Mouse (Mus musculus) CD4-positive naive resting alpha-beta T cell, adult 76 days (primary cell): ENCODE results near the gene Olfr119. TPM values are rescaled to one million over a fixed set of nuclear protein-coding genes. Genes with fewer than 3 reads are reported as not detected.

Experiments used
- total RNA-seq: library from RNA; stranded (reverse); gene quantifications from one replicate; pipeline ENCODE4 v1.2.4, GENCODE M21; 2023

Olfr119 gene
- not detected for total RNA-seq

DNA sequence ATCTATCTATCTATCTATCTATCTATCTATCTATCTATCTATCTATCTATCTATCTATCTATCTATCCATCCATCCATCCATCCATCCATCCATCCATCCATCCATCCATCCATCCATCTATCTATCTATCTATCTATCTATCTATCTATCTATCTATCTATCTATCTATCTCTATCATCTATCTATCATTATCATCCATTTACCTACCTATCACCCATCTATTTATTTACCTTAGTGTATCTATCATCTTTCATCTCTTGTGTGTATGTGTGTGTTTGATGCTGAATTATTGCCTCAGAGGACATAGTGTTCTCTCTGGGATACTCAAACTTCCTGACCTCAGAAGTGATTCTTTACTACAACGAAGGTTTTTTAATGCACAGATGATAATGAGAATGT lies at the start of gene Olfr119:
Olfr119 (plus strand) TSS at position 301 of the 400 bp plus-strand sequence.

DNA sequence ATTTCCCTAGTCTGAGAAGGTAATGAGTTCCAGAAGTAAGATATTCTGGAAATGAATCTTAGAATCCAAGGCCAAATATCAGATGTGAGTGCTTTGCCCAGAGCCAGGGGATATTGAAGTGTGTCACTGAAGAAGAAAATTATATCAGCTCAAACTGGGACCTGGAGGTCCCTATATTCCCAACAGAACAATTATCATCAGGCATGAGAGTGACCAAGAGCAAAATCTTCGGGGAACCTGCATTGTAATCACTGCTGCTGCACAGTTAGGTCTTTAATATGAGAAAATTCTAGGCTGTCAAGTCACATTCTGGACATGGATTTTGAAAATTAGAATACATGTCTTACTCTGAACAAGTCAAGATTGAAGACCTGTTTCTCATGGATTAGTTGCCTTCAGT lies 32.7 kb upstream of the Olfr119 start, which contains the start of gene Olfr117:
Olfr117 (minus strand) TSS at position 101 of the 400 bp plus-strand sequence.

DNA sequence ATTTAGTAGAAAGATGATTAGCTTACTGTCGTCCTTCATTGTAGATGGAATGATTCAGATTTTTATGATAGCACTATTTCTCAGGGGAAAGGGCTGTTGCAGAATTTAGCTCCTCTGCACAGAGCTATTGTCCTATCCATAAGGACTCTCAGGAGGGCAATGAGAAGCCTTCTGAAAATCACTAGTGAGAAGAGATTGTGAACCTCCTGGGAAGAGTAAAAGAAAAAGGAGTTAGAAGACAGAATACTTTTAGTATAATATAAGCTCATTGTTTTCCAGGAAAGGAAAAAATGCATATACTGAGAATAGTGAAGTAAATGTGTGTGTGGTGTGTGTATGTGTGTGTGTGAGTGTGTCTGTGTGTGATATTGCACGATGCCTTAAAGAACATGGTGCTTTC lies 29.7 kb upstream of the Olfr119 start, which contains the start of gene Olfr118:
Olfr118 (plus strand) TSS at position 301 of the 400 bp plus-strand sequence.

DNA sequence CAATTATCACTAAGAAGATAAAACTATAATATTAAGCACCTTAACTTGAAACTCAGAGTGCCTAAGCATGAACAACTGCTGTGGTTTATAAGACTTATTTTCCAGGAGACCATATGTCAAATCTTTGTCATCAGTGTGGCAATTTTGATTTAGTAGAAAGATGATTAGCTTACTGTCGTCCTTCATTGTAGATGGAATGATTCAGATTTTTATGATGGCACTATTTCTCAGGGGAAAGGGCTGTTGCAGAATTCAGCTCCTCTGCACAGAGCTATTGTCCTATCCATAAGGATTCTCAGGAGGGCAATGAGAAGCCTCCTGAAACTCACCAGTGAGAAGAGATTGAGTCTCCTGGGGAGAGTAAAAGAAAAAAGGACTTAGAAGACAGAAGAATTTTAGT lies 25.1 kb downstream of the Olfr119 start, which contains the start of gene Olfr120:
Olfr120 (plus strand) TSS at position 301 of the 400 bp plus-strand sequence.

Other genes with a start within 250 kb of the Olfr119 start
- gene Olfr109, start 237.6 kb upstream of the Olfr119 start, total RNA-seq = not detected
- 0.44 TPM for gene H2-M2, start 213.0 kb upstream of the Olfr119 start, total RNA-seq
- not detected for gene Olfr110, start 204.1 kb upstream of the Olfr119 start, total RNA-seq
- gene Olfr111, start 188.5 kb upstream of the Olfr119 start, total RNA-seq = not detected
- not detected for gene Olfr112, start 127.1 kb upstream of the Olfr119 start, total RNA-seq
- not detected for gene Olfr113, start 118.9 kb upstream of the Olfr119 start, total RNA-seq
- not detected for gene Olfr114, start 103.8 kb upstream of the Olfr119 start, total RNA-seq
- gene Olfr115, start 69.5 kb upstream of the Olfr119 start, total RNA-seq = not detected
- gene Olfr116, start 69.4 kb upstream of the Olfr119 start, total RNA-seq = not detected
- not detected for gene Olfr117, start 32.8 kb upstream of the Olfr119 start, total RNA-seq
- not detected for gene Olfr118, start 29.6 kb upstream of the Olfr119 start, total RNA-seq
- not detected for gene Olfr120, start 25.2 kb downstream of the Olfr119 start, total RNA-seq
- not detected for gene Olfr121, start 52.3 kb downstream of the Olfr119 start, total RNA-seq
- gene Olfr122, start 72.0 kb downstream of the Olfr119 start, total RNA-seq = not detected
- not detected for gene Olfr123, start 97.0 kb downstream of the Olfr119 start, total RNA-seq
- gene Olfr124, start 103.3 kb downstream of the Olfr119 start, total RNA-seq = not detected
- gene Olfr125, start 136.4 kb downstream of the Olfr119 start, total RNA-seq = not detected
- not detected for gene Olfr126, start 150.9 kb downstream of the Olfr119 start, total RNA-seq
- not detected for gene Olfr127, start 203.9 kb downstream of the Olfr119 start, total RNA-seq
- not detected for gene Olfr128, start 224.0 kb downstream of the Olfr119 start, total RNA-seq